Mouse (Mus musculus) CH12.LX (cell line): ENCODE data around the gene Fam53a.
A peak's percentile ranks its signal among the peaks of the same experiment; 100 is the strongest.

Source experiments
- CTCF ChIP-seq, 2 experiments: IDR thresholded peaks in 1 of 2; conservative IDR thresholded peaks in 1 of 2; 2 replicates each; pipeline ENCODE4 v1.5.1; 2011 to 2012; ENCODE audit warnings: low read depth in 2 of 2, low read length in 2 of 2, improper control_type of control experiment in 1 of 2, inconsistent platforms in 1 of 2, mild to moderate bottlenecking in 1 of 2, moderate library complexity in 1 of 2
- MEF2A ChIP-seq: IDR thresholded peaks from 2 replicates; pipeline ENCODE4 v1.6.1; 2014; ENCODE audit warnings: low read depth, mild to moderate bottlenecking, inconsistent platforms, low read length, improper control_type of control experiment, borderline replicate concordance
- PAX5 ChIP-seq: IDR thresholded peaks from 2 replicates; pipeline ENCODE4 v1.6.1; 2012; ENCODE audit warnings: low read length, inconsistent platforms, mixed read lengths
- POLR2A ChIP-seq: IDR thresholded peaks from 2 replicates; pipeline ENCODE4 v1.6.1; 2011; ENCODE audit warnings: low read depth, mild to moderate bottlenecking, improper control_type of control experiment, low read length
- RAD21 ChIP-seq: IDR thresholded peaks from 2 replicates; pipeline ENCODE4 v1.6.1; 2011; ENCODE audit warnings: low read depth, mild to moderate bottlenecking, low read length, improper control_type of control experiment, moderate library complexity
- TCF12 ChIP-seq: IDR thresholded peaks from 2 replicates; pipeline ENCODE4 v1.6.1; 2014; ENCODE audit warnings: low read depth, mild to moderate bottlenecking, inconsistent platforms, low read length, improper control_type of control experiment
- ZKSCAN1 ChIP-seq: IDR thresholded peaks from 2 replicates; pipeline ENCODE4 v1.6.1; 2012; ENCODE audit warnings: low read depth, inconsistent platforms, low read length, improper control_type of control experiment, borderline replicate concordance

GRCm38 (mm10) chr5:33668223-33668622 is 38.8 kb upstream of the Fam53a start:
- TF ChIP-seq CTCF (conservative IDR thresholded peaks at IDR 0.05 in 1 of 2, IDR thresholded peaks at IDR 0.05 in 1 of 2; ENCODE audit: low read depth in 2 of 2, low read length in 2 of 2): peak in 1 of 2 experiments; percentile 59; a peak in 2 of 4 replicates
- TF ChIP-seq RAD21: peak; percentile 48
- no peak for TF ChIP-seq PAX5
- TF ChIP-seq POLR2A: no peak
- TF ChIP-seq ZKSCAN1: no peak
- TF ChIP-seq MEF2A: no peak
- TF ChIP-seq TCF12: no peak
